Mouse (Mus musculus) MEL (cell line): ENCODE data around the gene Ankrd34a. TPM values are rescaled to one million over a fixed set of nuclear protein-coding genes. Genes with fewer than 3 reads are reported as not detected.

Source experiments
- DNase-seq: peaks from one replicate; pipeline ENCODE4 v3.0.0; 2011; ENCODE audit warnings: low read depth, low spot score
- H3K27ac ChIP-seq: 2 replicates; pipeline ENCODE4 v1.5.1; 2012; ENCODE audit warnings: low read depth, mild to moderate bottlenecking, control low read depth, low read length, moderate library complexity; ENCODE audit not compliant: control insufficient read depth
- H3K27me3 ChIP-seq, 2 experiments: fragments of 150-350 bp in 1 of 2; sonication (generic) in 1 of 2; 2 replicates each; pipeline ENCODE4 v1.6.1; 2012; ENCODE audit warnings: low read length in 2 of 2, mild to moderate bottlenecking in 2 of 2, improper control_type of control experiment in 1 of 2, moderate library complexity in 1 of 2; ENCODE audit not compliant: insufficient read depth in 2 of 2, control insufficient read depth in 1 of 2
- H3K36me3 ChIP-seq, 2 experiments: 2 replicates each; pipeline ENCODE4 v1.6.1; 2012 to 2014; ENCODE audit warnings: low read length in 2 of 2, improper control_type of control experiment in 1 of 2, inconsistent platforms in 1 of 2, mild to moderate bottlenecking in 1 of 2; ENCODE audit not compliant: insufficient read depth in 2 of 2, control insufficient read depth in 1 of 2
- H3K4me1 ChIP-seq, 2 experiments: fragments of 150-350 bp in 1 of 2; sonication (generic) in 1 of 2; 2 replicates each; pipeline ENCODE4 v1.6.1; 2012; ENCODE audit warnings: low read length in 2 of 2, improper control_type of control experiment in 1 of 2, mild to moderate bottlenecking in 1 of 2; ENCODE audit not compliant: insufficient read depth in 2 of 2, control insufficient read depth in 1 of 2
- H3K4me3 ChIP-seq, 2 experiments: fragments of 150-350 bp in 1 of 2; sonication (generic) in 1 of 2; 2 replicates each; pipeline ENCODE4 v1.5.1; 2012; ENCODE audit warnings: low read depth in 2 of 2, low read length in 2 of 2, mild to moderate bottlenecking in 2 of 2, moderate library complexity in 2 of 2, control low read depth in 1 of 2, improper control_type of control experiment in 1 of 2; ENCODE audit not compliant: control insufficient read depth in 1 of 2, insufficient read depth in 1 of 2
- H3K79me2 ChIP-seq: 2 replicates; pipeline ENCODE4 v1.6.1; 2012; ENCODE audit warnings: mild to moderate bottlenecking, low read length, moderate library complexity; ENCODE audit not compliant: control insufficient read depth, poor library complexity, insufficient read depth
- H3K9ac ChIP-seq: 2 replicates; pipeline ENCODE4 v1.6.1; 2012; ENCODE audit warnings: low read depth, mild to moderate bottlenecking, control low read depth, low read length, moderate library complexity; ENCODE audit not compliant: control insufficient read depth, poor library complexity, severe bottlenecking
- H3K9me3 ChIP-seq: fragments of 150-350 bp; sonication (generic); replicated peaks from 2 replicates; pipeline ENCODE4 v1.6.1; 2012; ENCODE audit warnings: mild to moderate bottlenecking, low read length, improper control_type of control experiment, moderate library complexity; ENCODE audit not compliant: insufficient read depth
- BHLHE40 ChIP-seq: IDR thresholded peaks from 2 replicates; pipeline ENCODE4 v1.6.1; 2012; ENCODE audit warnings: low read depth, mild to moderate bottlenecking, inconsistent platforms, low read length, improper control_type of control experiment, borderline replicate concordance
- CHD1 ChIP-seq: IDR thresholded peaks from 2 replicates; pipeline ENCODE4 v1.6.1; 2012; ENCODE audit warnings: low read depth, mild to moderate bottlenecking, inconsistent platforms, low read length, improper control_type of control experiment
- CHD2 ChIP-seq: IDR thresholded peaks from 2 replicates; pipeline ENCODE4 v1.6.1; 2011; ENCODE audit warnings: low read length, improper control_type of control experiment
- CTCF ChIP-seq, 3 experiments: IDR thresholded peaks in 2 of 3; conservative IDR thresholded peaks in 1 of 3; 2 replicates each; pipeline ENCODE4 v1.5.1; 2011 to 2012; ENCODE audit warnings: low read length in 3 of 3, low read depth in 2 of 3, mild to moderate bottlenecking in 2 of 3, improper control_type of control experiment in 1 of 3, inconsistent platforms in 1 of 3, mixed read lengths in 1 of 3, moderate library complexity in 1 of 3; ENCODE audit not compliant: control insufficient read depth in 1 of 3, insufficient read depth in 1 of 3, poor library complexity in 1 of 3, severe bottlenecking in 1 of 3
- ELF1 ChIP-seq: IDR thresholded peaks from 2 replicates; pipeline ENCODE4 v1.6.1; 2014; ENCODE audit warnings: low read depth, mild to moderate bottlenecking, inconsistent platforms, low read length, improper control_type of control experiment, moderate library complexity
- EP300 ChIP-seq, 2 experiments: IDR thresholded peaks; 2 replicates each; pipeline ENCODE4 v1.6.1; 2011; ENCODE audit warnings: improper control_type of control experiment in 2 of 2, low read length in 2 of 2, low read depth in 1 of 2, mild to moderate bottlenecking in 1 of 2
- ETS1 ChIP-seq: IDR thresholded peaks from 2 replicates; pipeline ENCODE4 v1.6.1; 2012; ENCODE audit warnings: low read depth, mild to moderate bottlenecking, inconsistent platforms, low read length, improper control_type of control experiment, moderate library complexity
- GATA1 ChIP-seq: IDR thresholded peaks from 2 replicates; pipeline ENCODE4 v1.6.1; 2011; ENCODE audit warnings: low read depth, low read length, improper control_type of control experiment
- HCFC1 ChIP-seq: IDR thresholded peaks from 2 replicates; pipeline ENCODE4 v1.6.1; 2012; ENCODE audit warnings: low read depth, mild to moderate bottlenecking, inconsistent platforms, low read length, improper control_type of control experiment, moderate library complexity
- JUND ChIP-seq: IDR thresholded peaks from 2 replicates; pipeline ENCODE4 v1.6.1; 2011; ENCODE audit warnings: low read depth, mild to moderate bottlenecking, improper control_type of control experiment, low read length
- KAT2A ChIP-seq: conservative IDR thresholded peaks from 2 replicates; pipeline ENCODE4 v1.6.1; 2012; ENCODE audit warnings: low read depth, low read length, improper control_type of control experiment, inconsistent platforms
- MAFK ChIP-seq: IDR thresholded peaks from 2 replicates; pipeline ENCODE4 v1.6.1; 2011; ENCODE audit warnings: low read depth, mild to moderate bottlenecking, low read length, improper control_type of control experiment, borderline replicate concordance
- MYB ChIP-seq: IDR thresholded peaks from 2 replicates; pipeline ENCODE4 v1.6.1; 2011; ENCODE audit warnings: mild to moderate bottlenecking, low read depth, low read length, improper control_type of control experiment
- NELFE ChIP-seq: IDR thresholded peaks from 2 replicates; pipeline ENCODE4 v1.6.1; 2011; ENCODE audit warnings: low read depth, low read length, improper control_type of control experiment
- NRF1 ChIP-seq: IDR thresholded peaks from 2 replicates; pipeline ENCODE4 v1.6.1; 2014; ENCODE audit warnings: low read depth, mild to moderate bottlenecking, inconsistent platforms, low read length, improper control_type of control experiment, moderate library complexity; ENCODE audit not compliant: poor library complexity, insufficient read depth, severe bottlenecking
- POLR2A ChIP-seq, 2 experiments: IDR thresholded peaks; 2 replicates each; pipeline ENCODE4 v1.6.1; 2011 to 2012; ENCODE audit warnings: low read length in 2 of 2, mild to moderate bottlenecking in 2 of 2, control low read depth in 1 of 2, improper control_type of control experiment in 1 of 2, low read depth in 1 of 2, moderate library complexity in 1 of 2; ENCODE audit not compliant: control insufficient read depth in 1 of 2, insufficient read depth in 1 of 2, poor library complexity in 1 of 2
- POLR2AphosphoS2 ChIP-seq: IDR thresholded peaks from 2 replicates; pipeline ENCODE4 v1.6.1; 2011; ENCODE audit warnings: low read length, improper control_type of control experiment
- POLR2AphosphoS5 ChIP-seq: IDR thresholded peaks from 2 replicates; pipeline ENCODE4 v1.6.1; 2012; ENCODE audit warnings: low read depth, borderline replicate concordance, mild to moderate bottlenecking, inconsistent platforms, low read length, moderate library complexity, mixed read lengths
- RCOR1 ChIP-seq: IDR thresholded peaks from 2 replicates; pipeline ENCODE4 v1.6.1; 2012; ENCODE audit warnings: low read depth, mild to moderate bottlenecking, inconsistent platforms, low read length, improper control_type of control experiment
- SIN3A ChIP-seq: IDR thresholded peaks from 2 replicates; pipeline ENCODE4 v1.6.1; 2012; ENCODE audit warnings: low read length, improper control_type of control experiment, inconsistent platforms
- SMC3 ChIP-seq: IDR thresholded peaks from 2 replicates; pipeline ENCODE4 v1.6.1; 2011; ENCODE audit warnings: low read depth, low read length, improper control_type of control experiment
- TBP ChIP-seq: IDR thresholded peaks from 2 replicates; pipeline ENCODE4 v1.8.0; 2011; ENCODE audit warnings: low read depth, low read length, improper control_type of control experiment
- TCF12 ChIP-seq: IDR thresholded peaks from 2 replicates; pipeline ENCODE4 v1.6.1; 2014; ENCODE audit warnings: low read depth, mild to moderate bottlenecking, inconsistent platforms, low read length, improper control_type of control experiment, moderate library complexity
- UBTF ChIP-seq: IDR thresholded peaks from 2 replicates; pipeline ENCODE4 v1.6.1; 2012; ENCODE audit warnings: low read depth, mild to moderate bottlenecking, inconsistent platforms, low read length, improper control_type of control experiment, moderate library complexity, borderline replicate concordance; ENCODE audit not compliant: insufficient read depth
- ZKSCAN1 ChIP-seq: IDR thresholded peaks from 2 replicates; pipeline ENCODE4 v1.6.1; 2012; ENCODE audit warnings: low read depth, mild to moderate bottlenecking, inconsistent platforms, low read length, improper control_type of control experiment, moderate library complexity
- ZMIZ1 ChIP-seq: IDR thresholded peaks from 2 replicates; pipeline ENCODE4 v1.6.1; 2012; ENCODE audit warnings: low read depth, mild to moderate bottlenecking, inconsistent platforms, low read length, improper control_type of control experiment, moderate library complexity
- ZNF384 ChIP-seq: IDR thresholded peaks from 2 replicates; pipeline ENCODE4 v1.6.1; 2012; ENCODE audit warnings: low read depth, mild to moderate bottlenecking, inconsistent platforms, low read length, improper control_type of control experiment
- polyA plus RNA-seq, 2 experiments: library from polyadenylated mRNA; stranded (reverse) in 1 of 2; unstranded in 1 of 2; fragments of >175 nt in 1 of 2; fragments of >200 nt in 1 of 2; gene quantifications; 2 replicates each; pipeline versions ENCODE4 v1.2.1 to v1.2.4; 2012; ENCODE audit warnings: low replicate concordance in 2 of 2, low read depth in 1 of 2; ENCODE audit not compliant: insufficient read length in 2 of 2, insufficient read depth in 1 of 2, missing spikeins in 1 of 2
- total RNA-seq: library from RNA; depleted of rRNA; stranded (reverse); fragments of 300-350 nt; gene quantifications from 2 replicates; pipeline ENCODE4 v1.2.3, GENCODE M21; 2012

Ankrd34a gene
- total and polyA plus RNA-seq, 3 experiments: 0.15 to 0.78 TPM; not detected in 1

DNA sequence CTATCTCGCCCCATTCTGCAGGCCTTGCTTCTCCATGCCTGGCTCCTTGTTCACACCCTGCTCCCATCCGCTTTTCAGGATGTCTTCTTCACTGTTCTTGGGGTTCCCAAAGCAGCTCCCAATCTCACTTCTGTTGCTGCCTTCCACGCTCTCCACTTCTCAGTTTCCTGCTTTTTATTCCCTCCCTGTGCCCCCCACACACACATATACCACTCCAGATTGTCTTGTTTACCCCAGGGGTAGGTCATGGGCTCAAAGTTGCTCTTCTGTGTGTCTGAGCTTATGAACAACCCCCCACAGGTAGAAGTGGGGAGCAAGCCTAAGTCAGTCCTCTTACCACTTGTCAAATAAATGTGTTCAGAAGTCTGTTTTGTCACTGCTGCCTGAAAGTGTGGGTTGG lies 3.0 kb downstream of the Ankrd34a start:
- Histone ChIP-seq H3K27me3 (no peaks in the 10 kb centered on the region), H3K4me1 (peaks cover 8 to 10% of the 10 kb centered on the region in 2 experiments), H3K9me3 (no peaks in the 10 kb centered on the region), H3K27ac (no peak overlapping the region), H3K79me2 (no peaks in the 10 kb centered on the region; the same call in 1 of the 2 replicates), H3K4me3 (no peak overlapping the region), H3K9ac (no peak overlapping the region), H3K36me3 (peaks cover 0 to 7% of the 10 kb centered on the region in 2 experiments; a peak in 2 of 4 replicates)
- TF ChIP-seq ELF1 (no peak), CHD2 (no peak), BHLHE40 (no peak), POLR2A (IDR thresholded peaks at IDR 0.05; ENCODE audit: control insufficient read depth in 1 of 2, insufficient read depth in 1 of 2, low read depth in 1 of 2, low read length in 2 of 2, poor library complexity in 1 of 2) (no peak), EP300 (IDR thresholded peaks at IDR 0.05; ENCODE audit: low read depth in 1 of 2, low read length in 2 of 2) (no peak), CHD1 (no peak), TCF12 (no peak), CTCF (IDR thresholded peaks at IDR 0.05 in 2 of 3, conservative IDR thresholded peaks at IDR 0.05 in 1 of 3; ENCODE audit: control insufficient read depth in 1 of 3, insufficient read depth in 1 of 3, low read depth in 2 of 3, low read length in 3 of 3, poor library complexity in 1 of 3, severe bottlenecking in 1 of 3) (no peak), KAT2A (no peak), ZMIZ1 (no peak), UBTF (no peak), JUND (no peak), GATA1 (no peak)
- DNase-seq: no peak

DNA sequence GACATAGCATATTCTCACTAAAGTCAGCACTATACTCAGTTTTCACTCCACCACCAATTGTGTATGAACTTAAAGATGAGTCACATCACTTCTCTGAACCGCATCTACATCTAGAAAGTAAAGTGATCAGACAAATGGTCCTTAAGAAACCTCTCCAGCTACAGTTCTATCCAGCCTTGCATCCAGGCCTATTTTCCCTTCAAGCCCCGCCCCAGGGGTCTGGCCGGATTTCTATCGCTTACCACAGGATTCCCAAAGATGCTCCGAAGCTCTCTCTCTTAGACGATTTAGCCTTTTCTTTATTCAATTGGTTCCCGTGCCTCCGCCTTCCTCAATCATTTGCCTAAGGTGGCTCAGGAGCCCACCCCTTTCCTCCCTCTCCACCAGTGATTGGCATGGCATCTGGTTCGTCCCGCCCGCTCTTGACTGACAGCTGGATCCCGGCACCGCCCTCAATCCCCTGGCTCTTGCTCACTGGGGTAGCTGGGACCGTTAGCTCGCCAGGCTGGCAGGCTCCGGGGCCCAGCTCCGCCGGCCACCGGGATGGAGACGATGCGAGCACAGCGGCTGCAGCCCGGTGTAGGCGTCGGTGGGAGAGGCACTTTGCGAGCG lies 4.3 kb downstream of the Ankrd34a start, which contains the start of gene Lix1l:
TSS of gene Lix1l (plus strand) at position 511 of the 612 bp plus-strand sequence.
- TF ChIP-seq TBP (peak; percentile 60), ZKSCAN1 (no peak), CTCF (IDR thresholded peaks at IDR 0.05 in 2 of 3, conservative IDR thresholded peaks at IDR 0.05 in 1 of 3; ENCODE audit: control insufficient read depth in 1 of 3, insufficient read depth in 1 of 3, low read depth in 2 of 3, low read length in 3 of 3, poor library complexity in 1 of 3, severe bottlenecking in 1 of 3) (no peak), ETS1 (0 out of 2 replicates have a peak, but pooled peaks have one; percentile 9), POLR2A (IDR thresholded peaks at IDR 0.05; ENCODE audit: control insufficient read depth in 1 of 2, insufficient read depth in 1 of 2, low read depth in 1 of 2, low read length in 2 of 2, poor library complexity in 1 of 2) (peak; percentile 81 to 83; a peak in 3 of 4 replicates), SIN3A (peak; percentile 71), NELFE (peak; percentile 69), ZNF384 (no peak), UBTF (0 out of 2 replicates have a peak, but pooled peaks have one; percentile 44), POLR2AphosphoS5 (no peak), ELF1 (peak; percentile 63; the same call in 1 of the 2 replicates), SMC3 (no peak), POLR2AphosphoS2 (peak; percentile 58; the same call in 1 of the 2 replicates), HCFC1 (peak; percentile 70), CHD2 (peak; percentile 74), MYB (no peak), MAFK (no peak), NRF1 (peak; percentile 35; the same call in 1 of the 2 replicates), RCOR1 (no peak)
- TF ChIP-seq, all 39 proteins: peak for 11
- Histone ChIP-seq H3K79me2 (no peaks in the 10 kb centered on the region; the same call in 1 of the 2 replicates), H3K9ac (peak within 1 kb of the TSS; percentile 74), H3K27ac (peak within 1 kb of the TSS; percentile 21), H3K36me3 (peaks cover 0 to 7% of the 10 kb centered on the region in 2 experiments; a peak in 2 of 4 replicates), H3K4me3 (peak within 1 kb of the TSS; percentile 60 to 66), H3K27me3 (no peaks in the 10 kb centered on the region), H3K4me1 (peaks cover 8 to 9% of the 10 kb centered on the region in 2 experiments), H3K9me3 (no peaks in the 10 kb centered on the region)
- DNase-seq: peak; percentile 100
